Mouse (Mus musculus) brain, embryonic 14.5 days (tissue): ENCODE measurements around the gene Omg.

Experiments
- CTCF ChIP-seq: fragments of 200-500 bp; IDR thresholded peaks from 2 replicates; pipeline ENCODE4 v1.5.1; 2012; ENCODE audit warnings: inconsistent platforms, mild to moderate bottlenecking, moderate library complexity, borderline replicate concordance; ENCODE audit not compliant: insufficient read depth, insufficient read length; ENCODE audit errors: extremely low read depth
- POLR2A ChIP-seq: fragments of 200-500 bp; IDR thresholded peaks from 2 replicates; pipeline ENCODE4 v1.6.1; 2012; ENCODE audit warnings: mild to moderate bottlenecking, inconsistent platforms, borderline replicate concordance; ENCODE audit not compliant: poor library complexity, insufficient read depth, insufficient read length, severe bottlenecking; ENCODE audit errors: extremely low read depth

DNA sequence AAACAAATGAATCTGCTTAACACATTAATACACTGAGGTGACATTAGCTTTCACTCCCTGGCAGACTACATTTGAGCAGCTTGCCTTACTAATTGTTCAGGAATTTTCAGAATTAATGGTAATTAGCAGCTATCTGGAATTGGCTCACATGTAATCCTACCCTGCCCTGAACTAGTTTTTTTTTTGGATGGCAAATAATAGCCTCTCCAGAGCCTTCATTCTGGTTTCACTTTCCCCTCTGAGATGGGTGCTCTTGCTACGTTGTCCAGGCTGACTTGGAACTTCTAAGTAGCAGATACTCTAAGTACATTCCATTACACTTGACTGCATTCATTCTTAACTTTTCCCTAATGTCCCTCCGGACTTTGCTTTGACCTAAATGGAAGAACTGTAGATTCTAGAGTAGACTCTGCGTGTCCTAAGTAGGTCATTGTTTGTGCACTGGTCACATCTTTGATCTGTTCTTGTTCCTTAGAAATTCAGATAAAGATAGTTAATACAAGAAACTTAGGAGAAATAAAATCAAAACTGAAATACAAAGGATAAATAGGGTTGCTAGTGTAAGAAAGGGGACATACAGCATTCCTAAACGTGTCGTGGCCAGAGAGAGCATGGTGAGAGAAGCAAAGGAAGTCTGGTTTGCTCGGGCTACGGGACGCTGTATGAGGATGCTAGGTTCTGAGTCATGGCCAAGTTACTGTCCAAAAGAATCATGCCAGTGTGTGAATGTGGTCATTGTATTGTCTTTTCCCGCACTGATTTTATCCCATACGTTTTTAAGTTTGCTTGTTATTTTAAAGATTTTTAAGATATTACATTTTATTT, 8.7 kb downstream of the Omg start:
- TF ChIP-seq CTCF (no peak), POLR2A (no peak)
